Mouse (Mus musculus) forebrain, embryonic 15.5 days (tissue): Measurements from ENCODE around the gene Dnaic2. TPM values are rescaled to one million over a fixed set of nuclear protein-coding genes. Genes with fewer than 3 reads are reported as not detected.

Source experiments
- polyA plus RNA-seq: library from polyadenylated mRNA; unstranded; fragments of >200 nt; fragmentation: Nextera tagmentation; extraction: Ambion mirVana; gene quantifications from 2 replicates; pipeline ENCODE4 v1.2.1, GENCODE M21; 2015

Dnaic2 gene
- polyA plus RNA-seq, 1 experiment from 2014 or later, result 2.6 TPM

Other genes with a start within 250 kb of the Dnaic2 start
- 787 and 864 TPM in 2 replicates for gene Rpl38, start 58.9 kb upstream of the Dnaic2 start, polyA plus RNA-seq
- 23.1 and 24.1 TPM in 2 replicates for gene Ttyh2, start 52.0 kb upstream of the Dnaic2 start, polyA plus RNA-seq
- 0.52 and 0.83 TPM in 2 replicates for gene Kif19a, start 38.0 kb downstream of the Dnaic2 start, polyA plus RNA-seq
- gene Btbd17, start 68.5 kb downstream of the Dnaic2 start, polyA plus RNA-seq, result 26.4 and 29.7 TPM in 2 replicates
- gene Gpr142, start 71.5 kb downstream of the Dnaic2 start, polyA plus RNA-seq, result not detected in 2 replicates
- 6.0 and 6.2 TPM in 2 replicates for gene Gprc5c, start 123.7 kb downstream of the Dnaic2 start, polyA plus RNA-seq
- 0.46 and 0.88 TPM in 2 replicates for gene Cd300a, start 162.6 kb downstream of the Dnaic2 start, polyA plus RNA-seq
- gene Cd300lb, start 207.0 kb downstream of the Dnaic2 start, polyA plus RNA-seq, result 0.20 TPM in 1 of 2 replicates, not detected in the other
- not detected in 2 replicates for gene Cd300c, start 241.7 kb downstream of the Dnaic2 start, polyA plus RNA-seq